Mouse (Mus musculus): Measurements from ENCODE around the gene Brms1. TPM values are rescaled to one million over a fixed set of nuclear protein-coding genes. Genes with fewer than 3 reads are reported as not detected.
A peak's percentile ranks its signal among the peaks of the same experiment; 100 is the strongest.

Brms1 gene
- total and polyA plus RNA-seq, 3 experiments, result 22.8 to 50.9 (median 36.3) TPM

DNA sequence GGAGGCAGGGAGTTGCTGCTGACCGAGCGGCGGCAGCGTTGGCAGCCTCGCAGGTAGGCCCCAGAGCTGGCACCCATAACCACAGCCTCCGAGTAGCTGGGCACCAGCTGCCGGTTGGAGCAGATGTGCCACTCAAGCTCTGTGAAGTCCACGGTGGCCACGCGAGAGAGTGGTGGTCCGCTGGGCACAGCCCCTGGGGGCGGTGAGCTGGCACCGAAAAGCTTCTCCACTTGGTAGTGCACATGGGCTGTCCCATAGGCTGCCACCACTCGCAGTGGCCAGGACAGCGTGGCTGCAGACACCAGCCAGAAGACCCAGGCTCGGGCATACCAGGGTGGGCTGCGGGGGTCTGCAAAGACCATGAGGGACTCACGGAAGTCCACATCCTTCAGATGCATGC is 40.9 kb downstream of the Brms1 start:
- no peak for DNase-seq (ENCODE audit: extremely low read depth)
- H3K27ac ChIP-seq (ENCODE audit: insufficient read depth, low read depth), result no peak overlapping the region
- no peaks in the 10 kb centered on the region for H3K36me3 ChIP-seq (replicated peaks in 1 of 2; ENCODE audit: control insufficient read depth in 1 of 2, insufficient read depth in 1 of 2, low read length in 1 of 2)
- H3K79me2 ChIP-seq (replicated peaks; ENCODE audit: control insufficient read depth, extremely low read depth, insufficient read depth, poor library complexity, severe bottlenecking), result no peaks in the 10 kb centered on the region
- dilution Hi-C loops (cut with MboI; ENCODE audit: extremely low pct_ligation_motif_present, extremely low pct_unique_long_range_greater_than_20kb, low sequenced_read_pairs), result no loop called here
- H3K9me3 ChIP-seq (replicated peaks; ENCODE audit: low read length), result peaks cover 5% of the 10 kb centered on the region
- no peak overlapping the region for H3K9ac ChIP-seq (ENCODE audit: insufficient read depth, low read depth)
- peaks cover 0 to 9% of the 10 kb centered on the region in 2 experiments; a peak in 2 of 4 replicates for H3K4me1 ChIP-seq (ENCODE audit: control insufficient read depth in 1 of 2, insufficient read depth in 2 of 2)
- H3K27me3 ChIP-seq (replicated peaks), result peaks cover 77% of the 10 kb centered on the region
- TF ChIP-seq UBTF (IDR thresholded peaks at IDR 0.05; ENCODE audit: low read depth, low read length), result no peak
- no peak for TF ChIP-seq MAX (IDR thresholded peaks at IDR 0.05; ENCODE audit: low read length)
- no peak for TF ChIP-seq USF1 (IDR thresholded peaks at IDR 0.05; ENCODE audit: low read depth, low read length)
- no peak for TF ChIP-seq NELFE (IDR thresholded peaks at IDR 0.05; ENCODE audit: low read depth, low read length)
- H3K4me2 ChIP-seq (ENCODE audit: insufficient read depth, low read depth, poor library complexity, severe bottlenecking), result no peak overlapping the region
- no peak overlapping the region for H3K4me3 ChIP-seq (replicated peaks in 1 of 3; ENCODE audit: low read depth in 2 of 3, low read length in 2 of 3, poor library complexity in 1 of 3)
- in situ Hi-C loops (cut with MboI; ENCODE audit: low pct_ligation_motif_present, low pct_unique_long_range_greater_than_20kb, low sequenced_read_pairs), result no loop called here

DNA sequence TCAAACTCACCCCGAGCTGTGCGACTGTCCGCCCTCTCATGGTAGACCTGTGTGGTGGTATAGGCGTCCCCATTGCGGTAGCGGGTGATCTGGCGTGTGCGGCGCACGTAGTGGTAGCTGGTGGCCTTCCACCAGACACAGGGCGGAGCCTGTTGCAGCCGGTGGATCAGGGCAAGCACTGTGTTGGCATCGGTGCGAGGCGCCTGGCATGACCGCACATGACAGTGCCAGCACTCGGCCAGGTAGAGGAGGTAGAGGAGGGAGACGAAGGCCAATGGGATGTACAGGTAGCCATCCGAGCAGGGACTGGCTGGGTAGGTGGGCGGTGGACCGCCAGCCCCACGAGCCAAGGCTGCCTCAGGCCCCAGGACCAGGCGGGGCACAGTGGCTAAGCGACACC is 41.4 kb downstream of the Brms1 start:
- peaks cover 5% of the 10 kb centered on the region for H3K9me3 ChIP-seq (replicated peaks; ENCODE audit: low read length)
- no peak overlapping the region for H3K4me3 ChIP-seq (replicated peaks in 1 of 3; ENCODE audit: low read depth in 2 of 3, low read length in 2 of 3, poor library complexity in 1 of 3)
- no peaks in the 10 kb centered on the region for H3K79me2 ChIP-seq (replicated peaks; ENCODE audit: control insufficient read depth, extremely low read depth, insufficient read depth, poor library complexity, severe bottlenecking)
- in situ Hi-C loops (cut with MboI; ENCODE audit: low pct_ligation_motif_present, low pct_unique_long_range_greater_than_20kb, low sequenced_read_pairs), result no loop called here
- H3K4me2 ChIP-seq (ENCODE audit: insufficient read depth, low read depth, poor library complexity, severe bottlenecking), result no peak overlapping the region
- no peaks in the 10 kb centered on the region for H3K36me3 ChIP-seq (replicated peaks in 1 of 2; ENCODE audit: control insufficient read depth in 1 of 2, insufficient read depth in 1 of 2, low read length in 1 of 2)
- H3K27me3 ChIP-seq (replicated peaks), result peaks cover 75% of the 10 kb centered on the region
- peak overlapping the region; percentile 2; the same call in 1 of the 2 replicates for H3K27ac ChIP-seq (ENCODE audit: insufficient read depth, low read depth)
- no peak overlapping the region for H3K9ac ChIP-seq (ENCODE audit: insufficient read depth, low read depth)
- H3K4me1 ChIP-seq (ENCODE audit: control insufficient read depth in 1 of 2, insufficient read depth in 2 of 2), result peaks cover 4 to 13% of the 10 kb centered on the region in 2 experiments
- dilution Hi-C loops (cut with MboI; ENCODE audit: extremely low pct_ligation_motif_present, extremely low pct_unique_long_range_greater_than_20kb, low sequenced_read_pairs), result no loop called here
- no peak for TF ChIP-seq MAX (IDR thresholded peaks at IDR 0.05; ENCODE audit: low read length)
- TF ChIP-seq MYC (IDR thresholded peaks at IDR 0.05; ENCODE audit: low read depth, low read length), result no peak
- TF ChIP-seq IRF4 (IDR thresholded peaks at IDR 0.05; ENCODE audit: low read depth, low read length), result no peak
- no peak for TF ChIP-seq HCFC1 (IDR thresholded peaks at IDR 0.05; ENCODE audit: low read depth, low read length)
- TF ChIP-seq CTCF (conservative IDR thresholded peaks at IDR 0.05 in 1 of 2, IDR thresholded peaks at IDR 0.05 in 1 of 2; ENCODE audit: low read depth in 2 of 2, low read length in 2 of 2), result no peak
- TF ChIP-seq MEF2A (IDR thresholded peaks at IDR 0.05; ENCODE audit: borderline replicate concordance, low read depth, low read length), result no peak
- no peak for TF ChIP-seq USF2 (conservative IDR thresholded peaks at IDR 0.05; ENCODE audit: low read depth, low read length)
- TF ChIP-seq ETS1 (conservative IDR thresholded peaks at IDR 0.05; ENCODE audit: low read depth, low read length), result no peak
- TF ChIP-seq TBP (conservative IDR thresholded peaks at IDR 0.05; ENCODE audit: low read depth, low read length), result no peak
- TF ChIP-seq RCOR1 (conservative IDR thresholded peaks at IDR 0.05; ENCODE audit: low read depth, low read length), result no peak
- TF ChIP-seq SIN3A (IDR thresholded peaks at IDR 0.05; ENCODE audit: low read length), result no peak
- TF ChIP-seq ZMIZ1 (IDR thresholded peaks at IDR 0.05; ENCODE audit: low read depth, low read length), result no peak
- TF ChIP-seq E2F4 (IDR thresholded peaks at IDR 0.05; ENCODE audit: insufficient replicate concordance, low read depth, low read length), result no peak
- no peak for TF ChIP-seq GABPA (IDR thresholded peaks at IDR 0.05; ENCODE audit: insufficient replicate concordance, low read depth, low read length)
- no peak for TF ChIP-seq UBTF (IDR thresholded peaks at IDR 0.05; ENCODE audit: low read depth, low read length)
- TF ChIP-seq ZC3H11A (IDR thresholded peaks at IDR 0.05; ENCODE audit: low read depth, low read length), result no peak
- TF ChIP-seq BHLHE40 (IDR thresholded peaks at IDR 0.05; ENCODE audit: low read depth, low read length), result no peak
- no peak for DNase-seq (ENCODE audit: extremely low read depth)

All from CH12.LX (cell line).